Mouse (Mus musculus): ENCODE data around the gene Alkbh4. TPM values are rescaled to one million over a fixed set of nuclear protein-coding genes. Genes with fewer than 3 reads are reported as not detected.
A peak's percentile ranks its signal among the peaks of the same experiment; 100 is the strongest.
"Not testable (repeated sequence)": the region's sequence is repeated elsewhere in the genome, so short reads cannot be mapped to it uniquely, and the experiment has no call there.

Gene Alkbh4
- polyA plus RNA-seq, 1 experiment, result 10.4 TPM

DNA sequence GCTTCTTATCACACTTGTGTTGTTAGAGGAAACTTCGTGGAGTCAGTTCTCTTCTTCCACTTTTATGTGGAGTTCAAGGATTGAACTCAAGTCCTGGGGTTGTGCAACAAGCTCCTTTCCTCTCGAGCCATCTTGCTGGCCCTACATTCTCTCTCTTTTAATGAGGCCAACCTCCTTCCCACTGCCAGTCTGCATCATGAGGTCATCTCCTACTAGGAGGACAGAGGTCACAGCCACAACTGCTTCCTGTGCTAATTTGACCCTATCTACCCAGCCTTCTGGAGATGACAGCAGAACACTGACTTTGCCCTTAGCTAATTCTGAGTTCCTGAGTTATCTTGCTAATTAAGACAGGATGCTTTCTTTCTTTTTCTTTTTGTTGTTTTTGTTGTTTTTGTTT is 27.5 kb upstream of the Alkbh4 start:
- H3K4me3 ChIP-seq (ENCODE audit: insufficient read depth, low read length), result no peak overlapping the region
- TF ChIP-seq POLR2A (IDR thresholded peaks at IDR 0.05; ENCODE audit: borderline replicate concordance, low read depth, low read length), result no peak
- no peak for TF ChIP-seq CTCF (IDR thresholded peaks at IDR 0.05; ENCODE audit: low read depth, low read length)
- H3K27ac ChIP-seq (ENCODE audit: insufficient read depth, low read depth, low read length), result 0 out of 2 replicates have a peak overlapping the region, but pooled peaks have one; percentile 24
- peaks cover 19% of the 10 kb centered on the region for H3K4me1 ChIP-seq (ENCODE audit: control insufficient read depth, insufficient read depth, low read length)

DNA sequence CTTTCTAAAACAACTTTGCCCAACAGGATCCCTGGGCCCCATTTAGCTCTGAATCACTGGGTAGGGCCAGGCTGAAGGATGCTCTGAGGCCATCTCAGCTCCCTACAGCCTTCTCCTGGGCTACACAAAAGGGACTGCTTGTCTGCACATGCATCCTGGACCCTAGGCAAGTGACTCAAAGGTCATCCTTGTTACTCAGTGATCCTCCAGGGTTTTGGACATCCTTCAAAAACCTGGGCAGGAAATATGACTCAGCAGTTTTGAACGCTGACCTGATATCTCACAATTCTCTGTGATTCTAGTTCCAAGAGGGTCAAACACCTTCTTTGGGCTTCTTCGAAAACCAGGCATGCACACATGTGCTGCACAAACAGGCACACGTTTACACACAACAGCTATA is 26.9 kb upstream of the Alkbh4 start:
- Histone ChIP-seq H3K4me3 (ENCODE audit: insufficient read depth, low read length) (no peak overlapping the region), H3K27ac (ENCODE audit: insufficient read depth, low read depth, low read length) (no peak overlapping the region), H3K4me1 (ENCODE audit: control insufficient read depth, insufficient read depth, low read length) (peaks cover 19% of the 10 kb centered on the region)
- TF ChIP-seq CTCF (IDR thresholded peaks at IDR 0.05; ENCODE audit: low read depth, low read length) (no peak), POLR2A (IDR thresholded peaks at IDR 0.05; ENCODE audit: borderline replicate concordance, low read depth, low read length) (no peak)

DNA sequence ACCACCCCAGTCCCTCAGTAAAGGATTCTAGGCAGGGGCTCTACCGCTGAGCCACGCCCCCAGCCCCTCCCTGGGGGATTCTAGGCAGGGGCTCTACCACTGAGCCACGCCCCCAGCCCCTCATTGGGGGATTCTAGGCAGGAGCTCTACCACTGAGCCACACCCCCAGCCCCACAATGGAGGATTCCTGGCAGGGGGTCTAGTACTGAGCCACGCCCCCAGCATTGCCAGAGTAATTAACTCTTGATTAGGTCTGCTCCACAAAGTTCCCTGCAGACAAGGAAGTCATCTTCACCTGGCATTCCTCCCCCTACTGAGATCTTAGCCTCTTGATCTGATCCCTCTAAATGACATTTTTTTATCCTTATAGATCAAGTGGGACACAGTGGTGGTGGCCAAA is 22.4 kb upstream of the Alkbh4 start:
- H3K27ac ChIP-seq (ENCODE audit: insufficient read depth, low read depth, low read length); H3K4me3 ChIP-seq (ENCODE audit: insufficient read depth, low read length): not testable (repeated sequence)
- H3K4me1 ChIP-seq (ENCODE audit: control insufficient read depth, insufficient read depth, low read length), result peaks cover 14% of the 10 kb centered on the region

DNA sequence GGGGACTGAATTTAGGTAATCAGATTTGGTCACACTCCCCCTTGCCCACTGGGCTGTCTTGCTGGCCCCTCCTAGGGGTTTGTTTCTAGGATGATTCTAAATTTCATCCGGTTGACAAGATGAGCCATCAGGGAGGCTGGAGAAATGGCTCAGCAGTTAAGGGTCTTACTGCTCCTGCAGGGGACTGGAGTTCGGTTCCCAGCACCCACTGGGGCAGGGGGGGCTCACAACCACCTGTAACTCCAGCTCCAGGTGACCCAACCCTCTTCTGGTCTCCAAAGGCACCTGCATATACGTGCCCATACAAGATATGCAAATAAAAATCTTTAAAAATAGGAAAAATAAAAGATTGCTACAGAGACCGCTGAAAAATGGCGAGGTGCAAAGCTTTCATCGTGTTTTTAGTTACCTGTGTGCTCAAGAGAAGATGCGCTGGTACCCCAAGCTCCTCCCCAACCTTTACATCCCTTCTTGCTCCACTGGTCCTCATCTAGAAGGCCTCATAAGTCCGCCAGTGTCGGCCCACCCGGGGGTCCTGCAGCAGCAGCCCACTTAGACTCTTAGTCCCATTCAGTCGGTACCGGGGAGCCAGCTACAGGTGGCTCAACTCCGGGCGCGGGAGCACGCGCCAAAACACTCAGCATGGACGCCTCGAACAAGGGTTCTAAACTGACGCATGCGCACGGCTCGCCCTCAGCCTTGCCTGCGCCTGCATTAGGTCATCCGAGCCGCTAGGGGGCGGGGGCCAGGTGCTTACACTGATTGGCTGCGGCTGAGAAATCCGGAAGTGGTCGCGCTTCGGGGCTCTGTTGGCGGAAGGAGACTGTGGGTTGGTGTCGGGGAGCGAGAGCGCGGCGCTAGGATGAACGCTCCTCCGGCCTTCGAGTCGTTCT is 19.8 kb upstream of the Alkbh4 start, which contains the start of gene Polr2j:
TSS of gene Polr2j (plus strand) at position 741 of the 893 bp plus-strand sequence.
- Histone ChIP-seq H3K4me1 (ENCODE audit: control insufficient read depth, insufficient read depth, low read length) (peaks cover 9% of the 10 kb centered on the region; the same call in 1 of the 2 replicates), H3K27ac (ENCODE audit: insufficient read depth, low read depth, low read length) (peak within 1 kb of the TSS; percentile 30; the same call in 1 of the 2 replicates), H3K4me3 (ENCODE audit: insufficient read depth, low read length) (peak within 1 kb of the TSS; percentile 91)
- TF ChIP-seq POLR2A (IDR thresholded peaks at IDR 0.05; ENCODE audit: borderline replicate concordance, low read depth, low read length) (peak; percentile 7; the same call in 1 of the 2 replicates), CTCF (IDR thresholded peaks at IDR 0.05; ENCODE audit: low read depth, low read length) (peak; percentile 60; the same call in 1 of the 2 replicates)

DNA sequence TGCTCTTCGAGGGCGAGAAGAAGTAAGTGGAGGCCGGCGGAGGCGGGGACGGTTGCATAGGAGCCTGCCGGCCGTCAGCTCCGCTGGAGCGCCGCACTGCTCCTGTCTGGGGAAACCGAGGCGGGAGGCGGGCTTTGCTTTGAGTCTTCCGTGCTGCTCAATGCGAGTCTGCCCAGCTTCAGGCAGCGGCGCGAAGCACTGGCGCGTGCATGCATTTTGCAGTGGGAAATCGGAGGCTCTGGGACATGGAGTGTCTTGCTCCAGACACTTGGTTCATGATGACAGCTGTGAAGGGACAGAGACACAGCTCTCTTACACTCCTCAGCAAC is 19.2 kb upstream of the Alkbh4 start:
- H3K4me3 ChIP-seq (ENCODE audit: insufficient read depth, low read length), result peak overlapping the region; percentile 91
- peaks cover 9% of the 10 kb centered on the region; the same call in 1 of the 2 replicates for H3K4me1 ChIP-seq (ENCODE audit: control insufficient read depth, insufficient read depth, low read length)
- peak overlapping the region; percentile 30; the same call in 1 of the 2 replicates for H3K27ac ChIP-seq (ENCODE audit: insufficient read depth, low read depth, low read length)
- TF ChIP-seq CTCF (IDR thresholded peaks at IDR 0.05; ENCODE audit: low read depth, low read length) (no peak), POLR2A (IDR thresholded peaks at IDR 0.05; ENCODE audit: borderline replicate concordance, low read depth, low read length) (no peak)

DNA sequence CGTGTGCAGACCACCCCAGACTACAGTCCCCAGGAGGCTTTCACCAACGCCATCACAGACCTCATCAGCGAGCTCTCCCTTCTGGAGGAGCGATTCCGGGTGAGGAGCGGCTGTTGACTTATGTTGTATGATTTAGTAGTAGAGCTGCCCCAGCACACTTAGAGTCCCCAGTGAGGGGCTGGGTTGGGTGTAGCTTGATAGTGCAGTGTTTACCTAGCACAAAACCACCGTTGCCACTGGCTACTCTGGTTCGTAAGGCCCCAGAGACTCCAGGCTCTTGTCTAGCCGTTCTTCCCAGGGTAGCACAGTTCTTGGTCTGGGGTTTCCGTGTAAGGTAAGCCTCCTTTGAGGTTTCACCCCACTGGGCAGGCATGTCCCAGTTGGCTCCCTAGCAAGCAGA is 13.8 kb upstream of the Alkbh4 start:
- TF ChIP-seq POLR2A (IDR thresholded peaks at IDR 0.05; ENCODE audit: borderline replicate concordance, low read depth, low read length) (0 out of 2 replicates have a peak, but pooled peaks have one; percentile 10), CTCF (IDR thresholded peaks at IDR 0.05; ENCODE audit: low read depth, low read length) (no peak)
- 0 out of 2 replicates have a peak, but pooled peaks cover 6% of the 10 kb centered on the region for H3K4me1 ChIP-seq (ENCODE audit: control insufficient read depth, insufficient read depth, low read length)
- no peak overlapping the region for H3K4me3 ChIP-seq (ENCODE audit: insufficient read depth, low read length)
- H3K27ac ChIP-seq (ENCODE audit: insufficient read depth, low read depth, low read length), result no peak overlapping the region

DNA sequence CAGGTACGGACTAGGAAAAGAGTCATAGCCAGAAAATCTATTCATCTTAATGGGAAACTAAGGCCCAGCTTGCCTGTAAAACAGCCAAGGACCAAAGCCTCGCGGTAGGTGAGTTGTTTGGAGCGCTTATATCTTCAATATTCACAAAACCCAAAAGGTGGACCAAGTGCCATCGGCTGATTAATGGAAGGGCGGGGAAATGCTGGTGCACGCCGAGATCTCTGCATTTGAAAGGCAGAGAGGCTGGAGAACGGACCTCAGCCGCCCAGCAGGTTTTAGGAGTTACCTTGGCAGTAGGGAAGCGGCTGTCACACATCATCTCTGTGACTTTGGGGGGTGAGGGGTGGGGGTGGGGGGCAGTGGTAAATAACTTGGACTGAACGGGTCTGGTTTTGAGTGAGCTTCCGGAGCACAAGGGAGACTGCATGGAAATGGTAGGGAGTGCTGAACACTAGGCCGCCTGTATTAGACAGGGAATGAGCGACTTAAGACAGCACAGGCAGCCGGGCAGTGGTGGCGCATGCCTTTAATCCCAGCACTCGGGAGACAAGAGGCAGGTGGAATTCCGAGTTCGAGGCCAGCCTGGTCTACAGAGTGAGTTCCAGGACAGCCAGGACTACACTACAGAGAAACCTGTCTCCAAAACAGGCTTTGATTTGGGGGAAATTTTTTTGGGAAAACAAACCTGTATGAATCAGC is 495 bp downstream of the Alkbh4 start:
- peak overlapping the region; percentile 44 for H3K27ac ChIP-seq (ENCODE audit: insufficient read depth, low read depth, low read length)
- TF ChIP-seq CTCF (IDR thresholded peaks at IDR 0.05; ENCODE audit: low read depth, low read length) (no peak), POLR2A (IDR thresholded peaks at IDR 0.05; ENCODE audit: borderline replicate concordance, low read depth, low read length) (no peak)
- peaks cover 34% of the 10 kb centered on the region for H3K4me1 ChIP-seq (ENCODE audit: control insufficient read depth, insufficient read depth, low read length)
- peak overlapping the region; percentile 78 for H3K4me3 ChIP-seq (ENCODE audit: insufficient read depth, low read length)

DNA sequence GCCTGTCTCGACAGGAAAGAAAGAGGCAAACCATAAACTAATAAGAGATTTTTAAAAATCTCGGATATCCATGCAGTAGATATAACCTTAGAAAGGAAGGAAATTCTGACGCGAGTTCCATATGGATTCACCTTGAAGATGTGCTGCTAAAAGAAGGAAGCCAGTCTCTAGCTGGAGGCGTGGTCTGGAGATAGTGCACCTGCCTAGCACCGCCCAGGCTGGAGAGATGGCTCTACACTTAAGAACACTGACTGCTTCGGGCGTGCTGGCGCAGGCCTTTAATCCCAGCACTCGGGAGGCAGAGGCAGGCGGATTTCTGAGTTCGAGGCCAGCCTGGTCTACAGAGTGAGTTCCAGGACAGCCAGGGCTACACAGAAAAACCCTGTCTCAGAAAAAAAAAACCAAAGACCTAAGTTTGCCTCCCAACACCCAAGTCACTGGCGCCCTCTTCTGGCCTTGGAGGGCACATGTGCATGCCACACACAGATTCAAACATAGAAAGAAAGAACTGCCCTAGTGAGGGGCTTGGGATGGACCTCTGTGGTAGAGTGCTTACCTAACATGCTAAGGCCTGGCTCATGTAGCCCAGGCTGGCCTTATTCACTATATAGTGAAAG is 1.8 kb downstream of the Alkbh4 start:
- no peak overlapping the region for H3K4me3 ChIP-seq (ENCODE audit: insufficient read depth, low read length)
- H3K4me1 ChIP-seq (ENCODE audit: control insufficient read depth, insufficient read depth, low read length), result peaks cover 34% of the 10 kb centered on the region
- TF ChIP-seq POLR2A (IDR thresholded peaks at IDR 0.05; ENCODE audit: borderline replicate concordance, low read depth, low read length) (no peak), CTCF (IDR thresholded peaks at IDR 0.05; ENCODE audit: low read depth, low read length) (peak; percentile 62)
- H3K27ac ChIP-seq (ENCODE audit: insufficient read depth, low read depth, low read length), result no peak overlapping the region

DNA sequence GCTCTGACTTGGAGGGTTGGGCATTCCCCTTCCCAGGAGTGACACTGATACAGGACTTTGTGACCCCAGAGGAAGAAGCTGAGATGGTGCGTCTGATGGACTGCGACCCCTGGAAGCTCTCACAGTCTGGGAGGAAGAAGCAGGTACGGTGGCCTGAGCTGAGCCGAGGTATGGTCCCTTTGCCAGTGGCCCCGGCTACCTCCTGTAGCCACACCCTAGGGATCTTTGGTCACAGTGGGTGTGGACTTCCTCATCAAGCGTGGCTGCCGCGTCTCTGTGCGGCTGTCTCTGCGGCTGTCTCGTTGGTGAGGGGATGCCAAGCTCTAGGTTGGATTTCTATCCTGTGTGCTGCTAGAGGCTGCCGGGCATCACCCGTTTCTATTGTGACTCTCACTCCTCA is 3.4 kb downstream of the Alkbh4 start:
- H3K27ac ChIP-seq (ENCODE audit: insufficient read depth, low read depth, low read length), result peak overlapping the region; percentile 57
- H3K4me1 ChIP-seq (ENCODE audit: control insufficient read depth, insufficient read depth, low read length), result peaks cover 34% of the 10 kb centered on the region
- H3K4me3 ChIP-seq (ENCODE audit: insufficient read depth, low read length), result no peak overlapping the region
- no peak for TF ChIP-seq POLR2A (IDR thresholded peaks at IDR 0.05; ENCODE audit: borderline replicate concordance, low read depth, low read length)
- TF ChIP-seq CTCF (IDR thresholded peaks at IDR 0.05; ENCODE audit: low read depth, low read length), result no peak
